Mouse (Mus musculus) ovary, postnatal 36 days (tissue): ENCODE results near the gene Prmt1.

Source experiments
- DNase-seq: peaks from one replicate; pipeline ENCODE4 v3.0.0; 2022; ENCODE audit warnings: low spot score, mixed read lengths

Gene Prmt1

GRCm38 (mm10) chr7:44951960-44952359, 34.4 kb downstream of the Prmt1 start:
- DNase-seq, result peak; percentile 78

DNA sequence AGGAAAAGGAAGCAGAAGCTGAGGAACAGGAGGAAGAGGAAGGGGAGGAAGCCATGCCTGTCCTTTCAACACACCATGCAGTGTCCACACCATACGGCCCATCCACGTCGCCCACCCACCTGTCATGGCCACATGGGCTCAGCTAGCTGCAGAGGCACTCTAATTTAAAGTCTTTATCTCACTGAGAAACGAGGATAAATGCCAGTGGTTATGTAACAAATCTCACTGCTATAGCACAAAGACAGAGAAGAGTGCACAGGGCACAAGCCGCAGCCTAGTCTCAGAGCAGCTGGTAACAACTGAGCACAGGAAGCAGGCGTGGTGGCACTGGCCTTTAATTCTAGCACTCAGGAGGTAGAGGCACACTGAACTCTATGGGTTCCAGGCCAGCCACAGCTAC, 36.4 kb downstream of the Prmt1 start:
- DNase-seq, result no peak

DNA sequence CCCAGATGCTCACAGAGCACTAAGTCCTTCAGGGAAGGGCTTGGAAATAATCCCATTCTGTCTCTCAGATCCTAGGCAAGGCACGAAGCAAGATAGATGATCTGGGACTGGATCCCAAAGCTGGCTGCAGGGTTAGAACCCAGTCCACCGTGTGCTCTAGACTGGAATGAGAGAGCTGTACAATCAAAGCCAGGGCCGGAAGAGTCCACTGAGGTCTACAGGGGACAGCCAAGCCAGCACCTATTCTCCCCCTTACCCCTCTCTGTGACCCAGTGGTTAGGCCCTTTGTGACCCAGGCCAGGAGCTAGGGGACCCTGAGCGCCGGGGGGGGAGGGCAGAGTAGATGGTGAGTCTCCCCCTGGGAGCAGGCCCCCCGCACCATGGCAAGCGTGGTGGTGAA, 43.5 kb downstream of the Prmt1 start, which contains the start of gene Tsks:
Gene Tsks, plus strand, starts transcription at position 301 of the 400 bp plus-strand sequence.
- DNase-seq, result no peak

DNA sequence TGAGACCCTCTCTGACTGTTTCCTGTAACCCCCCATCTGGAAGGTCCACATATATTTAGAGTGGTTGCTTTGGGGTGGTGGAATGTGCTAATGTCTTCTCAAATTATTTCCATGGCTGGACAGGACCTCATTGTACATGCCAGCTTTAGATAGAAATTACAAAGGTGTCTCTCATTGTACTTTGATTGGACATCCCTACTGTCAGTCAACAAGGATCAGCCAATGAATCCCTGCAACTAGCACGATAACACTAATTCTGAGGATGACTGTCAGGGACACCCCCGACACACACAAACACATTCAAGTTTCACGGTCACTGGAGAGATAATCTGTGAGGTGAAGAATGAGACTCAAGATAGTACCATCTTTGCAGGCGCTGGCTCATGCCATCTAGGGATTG, 47.7 kb downstream of the Prmt1 start:
- DNase-seq, result no peak

DNA sequence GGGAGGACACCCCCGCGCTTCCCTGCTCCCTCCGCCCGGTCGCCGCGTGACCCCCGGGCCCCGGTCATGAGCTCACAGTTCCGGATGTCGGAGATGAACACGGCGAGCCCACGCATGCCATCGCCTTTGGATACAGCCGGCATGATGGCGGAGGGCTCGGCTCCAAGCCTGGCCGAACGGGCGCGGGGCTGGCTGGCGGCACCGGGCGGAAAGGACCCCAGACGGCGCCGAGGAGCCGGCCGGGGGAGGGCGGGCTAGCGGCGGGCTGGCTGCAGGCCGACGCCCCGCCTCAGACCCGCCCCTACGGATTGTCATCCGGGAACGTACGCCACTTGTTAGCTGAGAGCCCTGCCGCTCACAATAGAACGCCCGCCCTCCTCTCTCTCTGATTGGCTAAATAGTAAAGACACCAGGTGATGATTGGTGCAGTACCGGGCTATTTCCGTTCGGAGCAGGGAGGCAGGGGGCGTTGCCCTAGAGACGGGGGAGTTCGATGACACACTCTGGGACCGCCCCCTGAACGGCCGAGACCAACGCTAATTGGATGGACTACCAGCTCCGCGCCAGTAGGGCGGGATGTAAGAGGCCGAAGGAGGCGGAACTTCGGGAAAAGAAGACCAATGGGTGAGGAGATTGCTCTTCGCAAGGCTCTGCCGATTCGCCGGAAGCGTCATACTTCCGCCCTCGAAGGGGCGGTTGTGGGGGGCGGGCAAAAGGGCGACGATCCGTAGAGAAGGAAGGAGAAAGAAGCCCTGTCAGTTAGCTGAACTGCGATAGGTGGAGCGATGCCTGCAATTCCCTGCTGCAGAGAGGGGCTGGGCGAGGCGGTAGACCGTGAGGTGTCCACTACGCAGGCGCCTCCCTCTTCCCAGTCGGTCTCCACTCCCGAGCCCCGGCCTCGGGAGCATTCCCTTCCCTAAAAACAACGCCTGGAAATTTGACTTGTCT, 56.9 kb downstream of the Prmt1 start, which contains the start of gene Ap2a1:
Gene Ap2a1, minus strand, starts transcription at position 293 of the 948 bp plus-strand sequence.
- DNase-seq, result peak; percentile 99

GRCm38 (mm10) chr7:44928570-44928969, 57.8 kb downstream of the Prmt1 start:
- DNase-seq, result no peak
